Mouse (Mus musculus) right cerebral cortex, postnatal 25 days (tissue): ENCODE measurements around the gene Gli2.

Experiments used
- DNase-seq: peaks from one replicate; pipeline ENCODE4 v3.0.0; 2022

Gli2 gene

DNA sequence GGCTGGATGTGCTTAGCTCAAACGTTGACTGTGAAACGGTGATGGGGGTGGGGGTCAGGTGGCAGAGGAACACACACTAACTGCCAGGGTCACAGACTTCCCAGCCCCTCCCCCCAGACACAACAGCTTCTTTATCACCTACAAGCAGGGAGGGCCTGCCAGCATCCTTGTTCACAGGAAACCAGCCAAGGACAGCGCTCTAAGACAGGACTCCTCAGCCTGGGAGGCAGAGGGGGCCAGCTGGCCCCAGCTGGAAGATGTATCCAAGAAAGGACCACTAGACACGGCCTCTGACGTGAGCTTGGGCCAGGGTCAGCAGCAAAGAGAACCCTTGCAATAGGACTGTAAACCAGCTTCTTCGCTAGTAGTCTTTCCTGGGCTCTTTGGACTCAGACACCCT is 65.1 kb downstream of the Gli2 start:
- DNase-seq: no peak

DNA sequence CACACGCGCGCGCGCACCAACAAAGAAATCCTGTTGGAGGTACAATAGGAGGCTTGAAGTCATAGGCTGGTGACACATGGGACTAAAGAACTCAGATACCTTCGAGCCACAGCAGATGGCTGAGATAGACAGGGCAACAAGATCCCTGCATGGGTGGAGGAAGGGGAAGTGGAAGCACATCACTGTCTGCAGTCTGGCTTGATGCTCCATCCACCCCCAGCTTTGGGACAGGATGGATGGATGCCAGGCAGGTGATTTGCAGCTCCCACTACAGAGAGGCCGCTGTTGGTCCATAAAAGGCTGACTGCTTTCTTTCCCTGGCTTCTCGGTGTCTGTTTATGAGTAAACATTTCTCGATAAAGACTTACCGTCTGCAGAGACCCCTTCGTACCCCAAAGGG is 65.9 kb downstream of the Gli2 start:
- no peak for DNase-seq

DNA sequence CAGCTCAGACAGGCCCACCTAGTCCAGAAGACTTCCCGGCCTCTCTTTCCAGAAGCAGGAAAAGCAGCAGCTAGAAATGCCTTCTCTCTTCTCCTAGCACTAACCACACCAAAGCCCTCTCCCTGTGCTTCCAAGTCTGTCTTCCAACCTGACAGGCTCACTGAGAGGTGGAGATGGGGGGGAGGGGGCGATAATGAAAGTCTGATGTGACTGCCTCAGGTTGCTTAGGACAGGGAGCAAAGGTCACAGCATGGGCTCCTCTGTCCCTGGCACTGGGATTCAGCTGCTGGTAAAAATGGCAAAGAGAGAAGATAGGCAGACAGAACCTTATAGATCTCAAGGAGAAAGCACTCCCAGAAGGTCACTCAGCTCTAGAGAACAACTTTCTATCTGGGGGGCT is 70.0 kb downstream of the Gli2 start:
- DNase-seq: no peak

DNA sequence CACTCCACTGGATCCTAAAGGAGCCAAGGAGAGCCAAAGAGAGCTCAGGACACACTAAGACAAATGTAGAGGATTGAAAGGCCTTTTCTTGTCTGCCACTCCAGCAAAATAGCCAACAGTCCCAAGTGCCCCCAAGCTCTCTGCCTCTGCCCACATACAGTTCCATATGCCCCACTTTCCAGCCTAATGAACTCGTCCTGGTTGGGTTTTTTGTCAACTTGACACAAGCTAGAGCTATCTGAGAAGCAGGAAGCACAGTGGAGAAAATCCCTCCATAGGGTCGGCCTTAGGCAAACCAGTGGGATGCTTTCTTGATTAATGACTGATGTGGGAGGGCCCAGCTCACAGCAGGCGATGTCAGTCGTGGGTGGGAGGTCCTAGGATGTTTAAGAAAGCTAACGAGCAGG is 70.6 kb downstream of the Gli2 start:
- no peak for DNase-seq

DNA sequence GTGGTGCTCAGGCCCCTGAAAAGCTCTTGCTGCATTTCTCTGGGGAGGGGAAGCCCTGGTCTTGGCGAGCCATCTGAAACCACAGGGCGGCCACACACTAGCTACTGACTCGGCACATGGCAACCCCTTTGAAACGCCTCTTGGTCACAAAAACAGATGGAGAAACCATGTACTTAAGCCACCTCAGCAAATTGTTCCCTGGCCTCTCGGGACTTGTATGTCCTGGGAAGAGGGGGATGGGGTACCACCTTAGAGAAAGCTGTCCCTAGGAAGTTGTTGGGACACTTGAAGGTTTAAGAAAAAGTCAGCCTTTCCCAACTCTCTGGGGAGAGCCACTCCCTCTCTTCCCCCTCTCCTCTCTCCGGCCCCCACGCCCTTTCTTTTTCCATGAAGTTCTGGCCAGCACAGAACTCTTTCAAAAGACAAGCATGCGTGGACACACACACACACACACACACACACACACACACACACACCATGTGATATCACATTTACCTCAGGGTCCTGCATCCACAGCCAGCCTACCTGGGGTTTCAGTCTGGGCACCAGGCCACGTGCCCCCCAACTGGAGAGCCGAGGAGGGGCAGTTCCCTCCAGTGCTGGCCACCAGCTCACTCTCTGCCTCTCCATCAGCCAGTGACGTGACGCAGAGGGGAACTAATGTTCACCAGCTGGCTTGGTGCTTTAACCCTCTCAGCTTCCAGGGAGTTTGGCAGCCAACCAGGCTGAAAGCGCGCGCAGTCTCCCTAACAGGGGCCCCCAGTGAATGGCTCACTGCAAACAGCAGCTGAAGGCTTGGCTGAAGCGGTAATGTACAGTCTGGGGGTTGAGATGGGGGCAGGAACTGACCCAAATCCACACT is 71.2 kb downstream of the Gli2 start:
- peak; percentile 15 for DNase-seq

DNA sequence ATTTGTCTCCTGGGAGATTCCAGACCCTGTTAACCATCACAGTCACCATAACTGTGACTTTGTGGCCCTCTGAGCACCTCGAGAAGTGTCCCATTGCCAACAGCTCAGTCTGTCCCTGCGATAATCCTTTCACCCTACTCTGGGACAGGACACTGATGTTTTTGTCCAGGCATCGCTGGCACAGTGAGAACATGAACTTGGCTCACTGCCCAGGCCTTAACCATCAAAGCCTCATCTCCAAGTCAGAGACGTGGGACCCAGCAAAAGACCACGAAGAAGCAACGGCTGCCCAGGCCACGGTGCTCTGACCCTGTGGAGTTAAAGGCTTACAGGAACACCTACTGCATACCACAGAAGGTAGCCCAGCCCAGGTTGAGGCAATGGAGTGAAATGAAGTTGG is 72.8 kb downstream of the Gli2 start:
- DNase-seq: no peak

DNA sequence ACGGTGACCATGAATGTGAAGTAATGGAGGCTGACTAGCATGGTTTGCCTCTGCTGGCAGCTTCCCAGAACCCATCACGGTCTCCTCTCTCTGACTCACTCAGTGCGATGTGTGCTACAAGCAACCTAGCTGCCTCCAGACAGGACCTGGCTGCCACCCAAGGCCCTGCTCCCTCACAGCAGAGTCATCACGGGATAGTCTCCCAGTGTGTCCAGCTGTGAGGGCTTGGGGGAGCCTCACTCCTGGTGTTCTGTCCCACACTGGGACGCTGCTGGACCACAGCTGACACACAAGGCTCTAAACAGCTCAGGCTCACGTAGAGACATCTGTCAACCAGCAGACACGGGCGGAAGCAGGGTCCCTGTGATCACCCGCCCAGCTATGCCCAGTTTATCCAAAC is 76.8 kb downstream of the Gli2 start:
- peak; percentile 35 for DNase-seq

DNA sequence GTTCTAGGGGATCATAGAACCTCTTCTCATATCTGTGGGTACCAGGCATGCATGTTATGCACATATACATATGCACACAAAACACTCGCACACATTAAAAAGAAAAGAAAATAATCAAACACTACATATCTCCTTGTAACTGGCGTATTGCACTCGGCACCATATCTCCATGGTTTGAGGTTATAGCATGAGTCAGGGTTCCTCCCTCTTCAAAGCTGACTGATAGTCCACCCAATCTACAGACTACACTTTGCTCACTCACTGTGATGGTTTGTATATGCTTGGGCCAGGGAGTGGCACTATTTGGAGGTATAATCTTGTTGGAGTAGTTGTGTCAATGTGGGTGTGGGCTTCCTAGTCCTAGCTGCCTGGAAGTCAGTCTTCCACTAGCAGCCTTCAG is 78.0 kb downstream of the Gli2 start:
- no peak for DNase-seq

DNA sequence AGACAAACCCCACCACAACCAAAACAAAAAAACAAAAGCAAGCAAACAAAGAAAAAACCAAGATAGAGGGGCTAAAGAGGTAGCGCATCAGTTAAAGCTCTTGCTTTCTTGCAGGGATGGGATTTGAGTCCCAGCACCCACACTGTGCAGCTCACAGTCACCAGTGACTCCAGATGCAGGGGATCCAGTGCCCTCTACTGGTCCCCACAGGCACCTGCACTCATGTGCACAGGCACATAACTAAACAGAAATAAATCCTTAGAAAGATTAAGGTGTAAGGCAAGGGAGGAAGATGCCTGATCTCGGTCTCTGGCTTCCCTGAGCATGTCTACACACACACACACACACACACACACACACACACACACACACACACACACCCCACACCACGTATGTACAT is 83.4 kb downstream of the Gli2 start:
- no peak for DNase-seq

DNA sequence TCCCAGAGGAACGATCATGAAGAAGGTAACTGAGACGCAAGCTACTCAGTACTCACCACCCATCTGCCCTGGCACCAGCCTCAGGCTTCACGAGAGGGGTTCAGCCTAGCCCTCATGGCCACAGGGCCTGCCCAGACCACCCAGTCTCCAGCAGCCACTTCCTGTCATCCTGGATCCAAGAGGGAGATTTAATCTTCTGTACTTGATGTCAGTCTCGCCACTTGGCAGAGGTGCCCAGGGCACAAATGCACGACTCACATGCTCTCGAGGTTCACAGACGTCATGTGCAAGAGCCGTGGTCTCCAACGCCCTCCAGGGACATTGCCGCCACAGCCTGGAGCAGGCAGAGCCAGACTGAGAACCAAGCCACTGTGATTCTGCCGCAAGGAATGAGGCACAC is 84.0 kb downstream of the Gli2 start:
- DNase-seq: no peak

DNA sequence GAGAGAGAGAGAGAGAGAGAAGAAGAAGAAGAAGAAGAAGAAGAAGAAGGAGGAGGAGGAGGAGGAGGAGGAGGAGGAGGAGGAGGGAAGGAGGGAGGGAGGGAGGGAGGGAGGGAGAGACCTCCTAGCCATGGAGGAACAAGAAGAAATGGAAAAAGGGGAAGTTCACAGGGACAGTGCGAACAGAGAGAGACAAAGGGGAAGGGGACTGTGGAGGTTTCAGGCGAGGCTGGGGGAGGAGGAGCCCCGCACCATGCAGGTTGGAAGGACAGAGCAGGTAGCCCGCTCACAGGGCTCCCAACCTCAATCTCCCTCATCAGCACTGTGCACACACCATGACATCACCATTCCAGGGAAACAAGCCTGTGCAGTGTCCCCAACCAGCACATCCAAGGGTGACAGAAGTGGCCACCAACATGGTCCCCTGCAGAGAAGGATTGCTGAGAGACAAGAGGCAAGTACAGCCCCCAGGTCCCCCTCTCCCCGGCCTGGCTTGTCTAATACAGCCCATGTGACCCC is 84.7 kb downstream of the Gli2 start:
- DNase-seq: no peak

DNA sequence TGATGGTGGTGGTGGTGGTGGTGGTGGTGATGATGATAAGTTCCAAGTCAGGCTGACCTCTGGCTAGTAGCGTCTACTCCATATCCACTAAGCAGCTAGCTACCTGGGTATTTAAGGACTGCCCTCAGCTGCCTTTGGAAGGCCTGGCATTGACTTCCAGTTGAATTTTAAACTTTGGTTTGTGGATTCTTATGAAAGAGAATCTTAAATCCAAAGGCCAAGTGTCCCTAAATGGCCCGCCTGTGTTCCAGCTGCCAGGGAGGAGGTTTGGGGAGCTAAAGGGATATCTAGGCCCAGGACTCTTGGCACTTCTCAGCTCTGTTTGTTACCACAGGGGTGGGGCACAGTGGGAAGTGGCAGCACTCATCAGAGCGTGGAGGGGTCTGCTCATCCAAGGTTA is 85.4 kb downstream of the Gli2 start:
- no peak for DNase-seq

DNA sequence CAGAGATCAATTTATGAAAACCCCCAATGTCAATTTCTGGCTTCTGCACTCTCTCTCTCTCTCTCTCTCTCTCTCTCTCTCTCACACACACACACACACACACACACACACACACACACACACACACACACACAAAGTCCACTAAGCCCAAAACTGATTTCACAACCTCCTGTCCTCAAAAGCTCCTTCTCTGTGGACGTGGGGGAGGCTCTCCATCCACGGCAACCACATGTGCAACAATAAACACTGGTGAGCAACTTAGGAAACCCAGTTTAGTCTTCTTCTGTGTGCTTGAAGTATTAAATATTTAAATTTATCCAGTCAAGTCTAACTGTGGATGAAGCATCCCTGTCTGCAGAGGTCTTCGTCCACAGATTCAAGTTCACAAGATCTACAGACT is 86.1 kb downstream of the Gli2 start:
- DNase-seq: no peak

DNA sequence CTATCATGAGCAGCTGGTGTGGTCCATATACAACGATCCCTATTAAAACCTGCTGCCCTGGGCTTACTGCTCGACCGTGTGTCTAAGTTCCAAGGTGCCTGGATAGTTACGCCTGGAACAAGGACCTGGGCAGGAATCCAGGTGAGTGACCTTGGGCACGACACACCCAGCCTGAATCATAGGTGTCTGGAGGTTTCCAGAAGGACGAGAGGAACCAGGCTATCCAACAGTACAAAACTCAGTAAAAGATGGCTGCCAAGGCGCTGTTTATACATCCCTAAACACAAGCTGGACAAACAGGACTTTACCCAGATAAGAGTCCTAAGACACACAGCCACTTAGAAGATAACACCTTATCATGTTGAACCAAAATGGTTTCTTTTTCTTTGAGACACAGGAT is 94.8 kb downstream of the Gli2 start:
- DNase-seq: no peak

DNA sequence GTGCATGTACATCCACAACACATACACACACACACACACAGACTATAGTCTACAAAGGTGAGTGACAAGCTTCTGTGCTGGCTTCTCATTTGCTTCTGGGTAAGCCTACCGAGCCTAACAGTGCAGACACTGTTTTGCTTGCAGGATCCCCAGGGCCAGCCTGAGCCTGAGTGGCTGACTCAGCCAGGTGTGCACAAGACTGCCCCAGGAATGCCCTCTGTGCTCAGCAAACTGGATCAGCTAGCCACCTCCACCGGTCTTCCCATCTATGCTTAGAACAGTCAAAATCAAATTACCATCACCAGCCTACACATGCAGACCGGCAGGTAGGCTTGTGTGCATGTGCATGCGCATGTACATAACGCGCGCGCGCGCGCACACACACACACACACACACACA is 97.6 kb downstream of the Gli2 start:
- no peak for DNase-seq

DNA sequence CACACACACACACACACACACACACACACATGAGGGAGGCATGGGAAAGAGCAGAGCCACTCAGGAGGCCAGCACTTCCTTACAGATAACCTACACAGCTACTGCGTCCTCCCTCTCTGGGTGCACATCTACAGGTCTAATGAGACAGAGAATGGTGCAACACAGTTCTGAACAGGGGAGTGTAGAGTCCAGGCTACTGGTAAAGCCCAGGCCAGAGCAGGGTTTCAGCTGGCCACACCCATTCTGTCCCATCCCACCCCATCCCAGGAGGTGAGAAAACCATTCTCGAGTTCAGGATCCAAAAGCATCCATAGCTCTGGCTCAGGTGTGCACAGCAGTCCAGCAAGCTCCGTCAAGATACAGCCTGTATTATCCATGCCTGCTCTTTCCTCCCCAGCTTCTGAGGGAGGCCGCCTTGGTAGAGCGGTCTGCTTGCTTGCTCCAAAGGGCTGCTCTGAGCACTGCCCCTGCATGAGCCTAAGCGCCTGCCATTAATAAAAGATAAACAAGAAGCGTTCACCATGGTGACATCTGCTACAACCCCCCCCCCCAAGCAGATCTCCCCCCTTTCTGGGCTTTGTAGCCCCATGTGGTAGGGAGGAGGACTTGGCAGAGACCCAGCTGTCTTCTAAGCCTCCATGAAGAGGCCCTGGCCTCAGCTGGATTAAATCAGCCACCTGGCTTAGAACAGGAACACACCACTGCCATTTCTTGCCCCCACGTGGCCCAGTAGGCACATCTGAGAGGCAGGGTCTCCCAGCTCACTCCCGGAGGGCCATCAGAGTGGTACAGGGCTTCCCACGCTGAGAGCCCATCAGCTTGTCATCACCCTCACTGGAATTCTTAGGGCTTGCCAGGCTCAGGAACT is 98.8 kb downstream of the Gli2 start:
- no peak for DNase-seq

DNA sequence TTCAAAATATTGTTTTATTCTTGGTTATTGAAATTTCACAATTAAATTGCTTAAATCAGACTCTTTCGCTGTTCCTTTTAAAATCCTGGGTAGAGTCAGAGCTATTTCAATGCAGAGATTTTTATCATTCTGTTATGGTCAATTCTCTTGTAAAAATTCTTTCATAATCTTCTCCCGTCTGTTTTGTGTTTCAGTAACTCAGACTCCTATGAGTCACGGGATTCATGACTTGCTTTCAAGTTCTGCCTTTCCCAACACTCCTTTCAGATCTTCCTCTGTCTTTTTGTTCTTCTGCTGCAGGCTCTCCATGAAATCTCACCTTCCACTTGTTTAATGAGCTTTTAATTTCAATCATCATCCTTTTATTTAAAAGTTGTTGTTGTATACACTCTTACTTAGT is 100.4 kb downstream of the Gli2 start:
- DNase-seq: no peak

DNA sequence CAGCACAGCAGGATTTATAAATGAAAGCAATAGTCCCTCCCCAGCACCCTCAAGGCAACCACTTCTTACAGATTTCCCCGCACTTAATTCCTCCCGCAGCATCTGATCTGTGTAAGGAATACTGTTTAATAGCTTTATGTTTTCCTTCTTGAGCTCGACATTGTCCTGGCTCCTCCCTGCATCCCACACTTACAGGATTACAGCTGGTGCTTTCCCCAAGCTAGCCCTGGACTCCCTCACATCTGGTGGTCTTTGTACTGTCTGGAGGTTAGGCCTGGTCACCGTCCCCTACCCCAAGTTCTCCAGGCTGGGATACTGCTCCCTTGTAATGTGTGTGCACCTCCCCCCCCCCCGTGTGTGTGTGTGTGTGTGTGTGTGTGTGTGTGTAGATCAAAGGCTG is 101.1 kb downstream of the Gli2 start:
- no peak for DNase-seq

DNA sequence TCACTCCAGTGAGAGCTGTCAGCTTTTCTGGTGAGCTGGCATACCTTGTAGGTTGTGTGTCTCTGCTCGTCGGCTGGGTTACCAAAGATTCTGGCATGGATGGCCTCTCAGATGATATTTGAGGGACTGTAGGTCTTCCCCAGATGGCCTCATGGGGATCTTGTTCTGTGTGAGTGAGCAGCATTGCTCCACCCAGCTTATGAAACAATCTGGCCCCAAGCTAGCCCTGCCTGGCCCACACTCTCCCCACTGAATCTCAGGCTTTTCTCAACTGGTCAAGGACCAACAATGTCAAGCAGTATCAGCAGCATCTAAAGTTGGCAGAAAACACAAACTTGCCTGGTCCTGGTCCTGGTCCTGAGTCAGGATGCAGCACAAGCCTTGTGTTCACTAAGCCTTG is 105.0 kb downstream of the Gli2 start:
- no peak for DNase-seq

DNA sequence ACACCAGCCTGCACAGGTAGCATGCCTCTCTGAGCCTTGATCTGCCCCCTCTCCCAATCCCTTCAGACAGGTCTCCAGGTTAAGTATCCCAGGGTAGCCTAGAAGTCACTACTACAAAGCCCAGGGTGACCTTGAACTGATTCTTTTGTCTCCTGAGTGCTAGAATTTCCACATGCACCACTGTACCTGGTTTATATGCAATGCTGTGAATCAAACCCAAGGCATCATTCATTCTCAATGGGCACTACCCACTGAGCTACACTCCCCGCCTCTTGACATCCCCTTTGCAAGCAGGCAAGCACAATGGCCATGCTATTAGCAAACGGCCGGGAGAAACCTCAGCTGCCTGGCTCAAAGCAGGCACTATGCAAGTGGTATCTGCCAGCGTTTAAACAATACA is 106.2 kb downstream of the Gli2 start:
- no peak for DNase-seq

DNA sequence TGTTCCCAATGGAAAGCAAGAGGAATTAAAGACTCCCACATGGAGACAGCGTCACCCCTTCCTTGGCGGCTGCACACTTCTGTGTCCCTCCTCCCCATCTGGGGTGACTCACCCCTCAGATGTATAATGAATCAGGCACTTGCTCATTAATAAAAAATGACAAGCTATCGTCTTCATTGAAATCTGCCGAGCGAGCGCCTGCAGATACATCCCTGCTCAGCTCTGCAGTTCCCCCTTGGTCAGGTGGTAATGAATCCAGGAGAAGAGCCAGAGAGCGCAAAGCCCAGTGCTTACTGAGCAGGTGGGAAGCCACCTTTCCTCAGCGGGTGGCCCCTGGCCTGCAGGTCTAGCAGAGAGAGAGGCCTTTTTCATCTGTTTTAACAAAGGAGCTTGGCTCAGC is 112.1 kb downstream of the Gli2 start:
- no peak for DNase-seq

DNA sequence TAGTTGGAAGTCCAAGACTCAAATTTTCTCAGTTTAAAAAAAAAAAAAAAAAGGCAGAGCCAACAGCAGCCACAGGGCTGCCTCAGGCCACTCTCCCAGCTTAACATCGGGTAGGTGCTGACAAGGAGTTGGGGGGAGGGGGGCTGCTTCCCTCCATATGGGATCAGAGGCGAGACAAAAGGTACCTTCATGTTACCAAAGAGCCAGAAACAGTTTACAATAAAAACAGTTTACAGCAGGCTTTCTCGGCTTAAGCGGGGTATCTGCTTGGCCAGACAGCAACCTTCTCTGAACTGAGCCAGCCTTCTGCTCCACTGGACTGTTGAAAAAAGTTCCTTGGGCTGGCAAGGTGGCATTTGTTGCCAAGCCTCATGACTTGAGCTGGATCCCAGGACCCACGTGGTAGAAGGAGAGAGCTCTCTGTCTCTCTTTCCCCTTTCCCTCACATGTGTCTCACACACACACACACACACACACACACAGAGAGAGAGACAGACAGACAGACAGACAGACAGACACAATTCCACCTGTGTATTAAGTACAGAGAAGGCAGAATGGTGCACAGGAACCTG is 113.1 kb downstream of the Gli2 start:
- no peak for DNase-seq

DNA sequence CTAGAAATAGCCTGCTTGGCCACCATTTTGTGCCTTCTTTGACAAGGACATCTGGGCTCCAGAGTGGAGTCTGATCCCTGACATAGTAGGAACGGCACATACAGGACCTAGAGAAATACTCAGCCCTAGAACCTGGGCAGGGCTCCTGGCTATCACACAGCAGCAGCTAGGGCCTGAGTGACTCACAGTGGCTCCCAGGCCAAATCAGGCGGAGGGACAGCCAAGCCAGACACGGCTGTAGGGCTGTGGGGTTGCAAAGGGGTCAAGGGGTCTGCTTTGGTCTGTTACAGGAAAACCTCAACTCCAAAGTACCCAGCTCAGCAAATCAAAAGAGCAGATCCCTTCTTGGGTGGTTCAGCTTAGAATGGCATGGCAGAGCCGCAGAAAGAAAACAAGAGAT is 115.2 kb downstream of the Gli2 start:
- DNase-seq: no peak

DNA sequence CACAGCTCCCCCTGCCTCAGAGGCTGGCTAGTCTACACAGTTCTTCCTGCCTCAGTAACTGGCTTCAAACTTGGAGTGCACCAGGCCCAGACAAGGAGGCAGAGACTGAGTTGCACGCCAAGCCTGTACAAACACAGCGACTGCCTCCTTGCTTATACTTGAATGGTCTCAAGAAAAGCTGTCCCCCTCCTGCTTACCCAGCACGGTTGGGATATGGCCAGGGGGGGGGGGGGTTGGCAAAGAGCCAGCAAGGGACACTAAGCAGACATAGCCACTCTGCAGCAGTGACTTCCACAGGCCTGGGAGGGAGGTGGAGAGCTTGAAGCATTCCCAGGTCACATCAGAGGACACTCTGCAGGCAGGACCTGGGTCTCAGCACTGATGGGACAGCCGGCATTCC is 117.3 kb downstream of the Gli2 start:
- DNase-seq: no peak
